Mouse (Mus musculus) liver, postnatal 0 days (tissue): ENCODE measurements around the gene Dnajc19. TPM values are rescaled to one million over a fixed set of nuclear protein-coding genes. Genes with fewer than 3 reads are reported as not detected.

Experiments
- ATAC-seq: fragments of 200-750 bp; cut with Nextera tagmentation; 2 replicates; pipeline ENCODE4 v1.8.0; 2017; ENCODE audit warnings: mild to moderate bottlenecking, moderate library complexity
- DNase-seq: peaks from one replicate; pipeline ENCODE4 v3.0.0-alpha.2; 2016
- H3K27ac ChIP-seq: fragments of 300-500 bp; sonication (generic); 2 replicates; pipeline ENCODE4 v1.5.1; 2014; ENCODE audit warnings: antibody characterized with exemption, moderate library complexity, mild to moderate bottlenecking, low read depth
- H3K27me3 ChIP-seq: fragments of 300-500 bp; sonication (generic); 2 replicates; pipeline ENCODE4 v1.6.1; 2014; ENCODE audit warnings: low read length, control low read depth, mixed read lengths; ENCODE audit not compliant: insufficient read depth
- H3K36me3 ChIP-seq: fragments of 300-500 bp; sonication (generic); replicated peaks from 2 replicates; pipeline ENCODE4 v1.6.1; 2014; ENCODE audit warnings: mild to moderate bottlenecking, control low read depth, low read length, moderate library complexity, mixed read lengths; ENCODE audit not compliant: insufficient read depth
- H3K4me1 ChIP-seq: fragments of 300-500 bp; sonication (generic); 2 replicates; pipeline ENCODE4 v1.6.1; 2014; ENCODE audit warnings: antibody characterized with exemption, mild to moderate bottlenecking, control low read depth; ENCODE audit not compliant: insufficient read depth
- H3K4me2 ChIP-seq: fragments of 300-500 bp; sonication (generic); 2 replicates; pipeline ENCODE4 v1.6.1; 2014; ENCODE audit warnings: low read depth, mild to moderate bottlenecking, low read length, moderate library complexity, mixed read lengths
- H3K4me3 ChIP-seq: fragments of 300-500 bp; sonication (generic); 2 replicates; pipeline ENCODE4 v1.5.1; 2014; ENCODE audit warnings: low read depth, low read length
- H3K9ac ChIP-seq: fragments of 300-500 bp; sonication (generic); replicated peaks from 2 replicates; pipeline ENCODE4 v1.6.1; 2014; ENCODE audit warnings: mild to moderate bottlenecking, moderate library complexity
- H3K9me3 ChIP-seq: fragments of 300-500 bp; sonication (generic); 2 replicates; pipeline ENCODE4 v1.6.1; 2016; ENCODE audit warnings: mild to moderate bottlenecking, control low read depth, low read length, mixed read lengths
- CTCF ChIP-seq: sonication (generic); IDR thresholded peaks from 2 replicates; pipeline ENCODE4 v1.5.1; 2016; ENCODE audit warnings: antibody characterized with exemption, low read depth
- EP300 ChIP-seq: IDR thresholded peaks from 2 replicates; pipeline ENCODE4 v1.6.1; 2016; ENCODE audit warnings: antibody characterized with exemption, low read depth, mild to moderate bottlenecking
- WGBS: fragments of 180-500 bp; shearing (Covaris S2); extraction: QIAGEN DNeasy Blood & Tissue Kit; methylation state at CpG from one replicate; pipeline ENCODE4 v1.1.7; 2014; ENCODE audit not compliant: insufficient replicate concordance; 5-methylcytosine and 5-hydroxymethylcytosine counted together
- polyA plus RNA-seq: library from polyadenylated mRNA; unstranded; fragments of >200 nt; fragmentation: Nextera tagmentation; extraction: Ambion mirVana; gene quantifications from 2 replicates; pipeline ENCODE4 v1.2.1, GENCODE M21; 2015

Dnajc19 gene
- polyA plus RNA-seq: 223 and 224 TPM in 2 replicates

- peak within 1 kb of the TSS; percentile 81 for H3K4me2 ChIP-seq
- peak; percentile 93 for ATAC-seq
- H3K27ac ChIP-seq: peak within 1 kb of the TSS; percentile 67
- WGBS: under 1% methylated on average over 50 of the region's 50 CpGs
- H3K4me1 ChIP-seq: peaks cover 16% of the 10 kb centered on the region
- H3K4me3 ChIP-seq: peak within 1 kb of the TSS; percentile 91
- DNase-seq: peak; percentile 93
- peak within 1 kb of the TSS; percentile 91 for H3K9ac ChIP-seq
- no peak for TF ChIP-seq CTCF
- no peak for TF ChIP-seq EP300
- no peaks in the 10 kb centered on the region for H3K27me3 ChIP-seq
- H3K36me3 ChIP-seq: peaks cover 11% of the 10 kb centered on the region; the same call in 1 of the 2 replicates
- no peaks in the 10 kb centered on the region for H3K9me3 ChIP-seq
These were observed at the start of gene Dnajc19 for GRCm38 (mm10) chr3:34080900-34081662. Gene Dnajc19, minus strand, starts transcription at chr3:34081321.

DNA sequence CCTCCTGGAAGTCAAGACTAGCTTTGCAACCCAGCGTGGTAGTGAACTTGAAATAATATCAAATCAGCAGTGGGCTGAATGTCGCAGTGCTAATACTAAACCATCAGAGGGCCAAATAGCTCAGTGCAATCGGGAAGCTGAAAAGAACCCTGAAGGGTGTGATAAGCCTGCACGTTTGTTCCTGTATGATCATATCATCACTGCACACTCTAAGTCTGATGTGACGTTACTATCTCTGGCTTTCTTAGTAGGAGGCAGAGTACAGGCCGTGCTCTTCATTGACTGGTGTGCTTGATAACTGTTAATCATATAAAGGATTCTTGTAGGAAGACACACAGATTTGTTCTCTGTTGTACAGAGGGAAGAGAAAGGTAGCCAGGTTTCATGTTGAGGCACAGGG, 48.8 kb upstream of the Dnajc19 start:
- H3K27ac ChIP-seq: no peak overlapping the region
- TF ChIP-seq CTCF (no peak), EP300 (no peak)
- ATAC-seq: no peak
- H3K27me3 ChIP-seq: no peaks in the 10 kb centered on the region
- H3K9me3 ChIP-seq: no peaks in the 10 kb centered on the region
- H3K36me3 ChIP-seq: no peaks in the 10 kb centered on the region
- H3K4me2 ChIP-seq: no peak overlapping the region
- 61% methylated on average over 6 of the region's 6 CpGs for WGBS
- no peaks in the 10 kb centered on the region for H3K4me1 ChIP-seq
- H3K4me3 ChIP-seq: no peak overlapping the region
- DNase-seq: no peak
- no peak overlapping the region for H3K9ac ChIP-seq

GRCm38 (mm10) chr3:34121311-34121710, 40.2 kb upstream of the Dnajc19 start:
- Histone ChIP-seq H3K27me3 (no peaks in the 10 kb centered on the region), H3K9ac (no peak overlapping the region), H3K9me3 (no peaks in the 10 kb centered on the region), H3K4me3 (no peak overlapping the region), H3K36me3 (no peaks in the 10 kb centered on the region), H3K4me2 (no peak overlapping the region), H3K4me1 (no peaks in the 10 kb centered on the region), H3K27ac (no peak overlapping the region)
- TF ChIP-seq CTCF (no peak), EP300 (no peak)
- WGBS: 75% methylated on average over 5 of the region's 5 CpGs
- ATAC-seq: no peak
- DNase-seq: no peak

GRCm38 (mm10) chr3:34120791-34121190, 39.7 kb upstream of the Dnajc19 start:
- DNase-seq (no peak), ATAC-seq (no peak)
- H3K4me3 ChIP-seq: no peak overlapping the region
- no peaks in the 10 kb centered on the region for H3K9me3 ChIP-seq
- H3K27ac ChIP-seq: no peak overlapping the region
- TF ChIP-seq CTCF (no peak), EP300 (no peak)
- no peak overlapping the region for H3K9ac ChIP-seq
- WGBS: 83% methylated on average over 3 of the region's 3 CpGs
- no peaks in the 10 kb centered on the region for H3K4me1 ChIP-seq
- no peaks in the 10 kb centered on the region for H3K36me3 ChIP-seq
- no peaks in the 10 kb centered on the region for H3K27me3 ChIP-seq
- H3K4me2 ChIP-seq: no peak overlapping the region

- Histone ChIP-seq H3K4me2 (no peak overlapping the region), H3K4me3 (no peak overlapping the region), H3K36me3 (no peaks in the 10 kb centered on the region), H3K9ac (no peak overlapping the region), H3K4me1 (no peaks in the 10 kb centered on the region), H3K27ac (no peak overlapping the region), H3K27me3 (no peaks in the 10 kb centered on the region), H3K9me3 (no peaks in the 10 kb centered on the region)
- TF ChIP-seq EP300 (no peak), CTCF (no peak)
- peak; percentile 40 for ATAC-seq
- WGBS: 74% methylated on average over 4 of the region's 4 CpGs
- DNase-seq: no peak
These were observed 38.7 kb upstream of the Dnajc19 start for GRCm38 (mm10) chr3:34119869-34120268.

DNA sequence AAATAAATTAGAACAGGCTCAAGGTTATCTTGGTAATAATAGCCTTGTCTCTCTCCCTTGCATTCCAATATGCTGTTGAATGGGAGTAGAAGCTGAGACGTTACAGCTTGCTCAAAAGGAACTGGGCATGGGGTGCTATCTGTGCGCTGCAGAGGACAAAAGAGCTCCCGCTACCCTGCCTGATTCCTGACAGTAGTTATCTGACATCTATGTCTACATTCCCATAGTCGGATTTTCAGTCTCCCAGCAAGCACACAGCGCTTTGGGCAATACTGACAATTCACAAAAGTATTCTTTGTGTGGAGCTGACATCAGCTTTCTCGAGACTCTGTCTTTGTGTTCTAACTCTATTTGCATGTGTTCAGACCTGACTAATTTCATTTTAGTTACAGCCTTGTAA, 34.7 kb upstream of the Dnajc19 start:
- H3K4me3 ChIP-seq: no peak overlapping the region
- no peaks in the 10 kb centered on the region for H3K9me3 ChIP-seq
- no peaks in the 10 kb centered on the region for H3K36me3 ChIP-seq
- no peaks in the 10 kb centered on the region for H3K4me1 ChIP-seq
- WGBS: 63% methylated on average over 6 of the region's 6 CpGs
- no peak overlapping the region for H3K27ac ChIP-seq
- no peaks in the 10 kb centered on the region for H3K27me3 ChIP-seq
- H3K4me2 ChIP-seq: no peak overlapping the region
- no peak overlapping the region for H3K9ac ChIP-seq
- TF ChIP-seq CTCF (no peak), EP300 (no peak)
- ATAC-seq (no peak), DNase-seq (no peak)
